Mouse (Mus musculus): Measurements from ENCODE around the gene Chp2. TPM values are rescaled to one million over a fixed set of nuclear protein-coding genes. Genes with fewer than 3 reads are reported as not detected.

Chp2 gene
- polyA plus RNA-seq, 1 experiment from 2014 or later, result 0.20 TPM

Other genes with a start within 250 kb of the Chp2 start
- gene Cog7, start 237.8 kb upstream of the Chp2 start, polyA plus RNA-seq (2014; fragmentation: Nextera tagmentation; extraction: Ambion mirVana), result 14.5 and 19.1 TPM in 2 replicates
- gene Gga2, start 198.3 kb upstream of the Chp2 start, polyA plus RNA-seq (2014; fragmentation: Nextera tagmentation; extraction: Ambion mirVana), result 54.1 and 55.7 TPM in 2 replicates
- gene Ubfd1, start 152.3 kb upstream of the Chp2 start, polyA plus RNA-seq (2014; fragmentation: Nextera tagmentation; extraction: Ambion mirVana), result 94.1 and 94.6 TPM in 2 replicates
- gene Ears2, start 152.2 kb upstream of the Chp2 start, polyA plus RNA-seq (2014; fragmentation: Nextera tagmentation; extraction: Ambion mirVana), result 13.4 and 16.3 TPM in 2 replicates
- 688 and 709 TPM in 2 replicates for gene Ndufab1, start 117.6 kb upstream of the Chp2 start, polyA plus RNA-seq (2014; fragmentation: Nextera tagmentation; extraction: Ambion mirVana)
- 19.0 and 22.6 TPM in 2 replicates for gene Palb2, start 86.5 kb upstream of the Chp2 start, polyA plus RNA-seq (2014; fragmentation: Nextera tagmentation; extraction: Ambion mirVana)
- gene Dctn5, start 86.5 kb upstream of the Chp2 start, polyA plus RNA-seq (2014; fragmentation: Nextera tagmentation; extraction: Ambion mirVana), result 140 and 141 TPM in 2 replicates
- 114 and 129 TPM in 2 replicates for gene Plk1, start 60.1 kb upstream of the Chp2 start, polyA plus RNA-seq (2014; fragmentation: Nextera tagmentation; extraction: Ambion mirVana)
- 0.04 and 0.07 TPM in 2 replicates for gene Ern2, start 33.3 kb upstream of the Chp2 start, polyA plus RNA-seq (2014; fragmentation: Nextera tagmentation; extraction: Ambion mirVana)
- 15.3 and 17.9 TPM in 2 replicates for gene Prkcb, start 69.3 kb downstream of the Chp2 start, polyA plus RNA-seq (2014; fragmentation: Nextera tagmentation; extraction: Ambion mirVana)